Mouse (Mus musculus) midbrain, postnatal 0 days (tissue): ENCODE measurements at regions not wholly inside any gene's neighbourhood (a gene's known extent, or its start where the extent isn't known, plus 50 kb on each side); places are given as distances from the start of the nearest gene placed in this dataset.
"Not testable (repeated sequence)": the region's sequence is repeated elsewhere in the genome, so short reads cannot be mapped to it uniquely, and the experiment has no call there.

ENCODE experiments used
- ATAC-seq: fragments of 200-750 bp; cut with Nextera tagmentation; 2 replicates; pipeline ENCODE4 v1.8.0; 2017; ENCODE audit warnings: moderate number of reproducible peaks, mild to moderate bottlenecking, moderate TSS enrichment, moderate library complexity; ENCODE audit not compliant: low FRiP score
- DNase-seq: peaks from one replicate; pipeline ENCODE4 v3.0.0-alpha.2; 2015; ENCODE audit warnings: low spot score
- H3K27ac ChIP-seq: fragments of 300-500 bp; sonication (generic); 2 replicates; pipeline ENCODE4 v1.5.1; 2014; ENCODE audit warnings: low read depth, mild to moderate bottlenecking, low read length, mixed read lengths
- H3K27me3 ChIP-seq: fragments of 300-500 bp; sonication (generic); 2 replicates; pipeline ENCODE4 v1.6.1; 2014; ENCODE audit warnings: low read length, control low read depth, mixed read lengths; ENCODE audit not compliant: insufficient read depth
- H3K36me3 ChIP-seq: fragments of 300-500 bp; sonication (generic); 2 replicates; pipeline ENCODE4 v1.6.1; 2014; ENCODE audit warnings: low read length, control low read depth, mixed read lengths; ENCODE audit not compliant: insufficient read depth
- H3K4me1 ChIP-seq: fragments of 300-500 bp; sonication (generic); 2 replicates; pipeline ENCODE4 v1.6.1; 2014; ENCODE audit warnings: mild to moderate bottlenecking, control low read depth, antibody characterized with exemption, low read length, mixed read lengths; ENCODE audit not compliant: insufficient read depth
- H3K4me2 ChIP-seq: fragments of 300-500 bp; sonication (generic); 2 replicates; pipeline ENCODE4 v1.6.1; 2014; ENCODE audit warnings: low read depth, mild to moderate bottlenecking, low read length, mixed read lengths; ENCODE audit not compliant: poor library complexity, severe bottlenecking
- H3K4me3 ChIP-seq: fragments of 300-500 bp; sonication (generic); 2 replicates; pipeline ENCODE4 v1.5.1; 2014; ENCODE audit warnings: low read depth, mild to moderate bottlenecking, low read length, moderate library complexity
- H3K9ac ChIP-seq: fragments of 300-500 bp; sonication (generic); replicated peaks from 2 replicates; pipeline ENCODE4 v1.6.1; 2014; ENCODE audit warnings: mild to moderate bottlenecking, low read length, moderate library complexity, mixed read lengths; ENCODE audit not compliant: poor library complexity, severe bottlenecking
- H3K9me3 ChIP-seq: fragments of 300-500 bp; sonication (generic); 2 replicates; pipeline ENCODE4 v1.6.1; 2016; ENCODE audit warnings: low read length, control low read depth
- CTCF ChIP-seq: IDR thresholded peaks from 2 replicates; pipeline ENCODE4 v1.5.1; 2016; ENCODE audit warnings: antibody characterized with exemption, mild to moderate bottlenecking
- WGBS: fragments of 180-500 bp; shearing (Covaris S2); extraction: QIAGEN DNeasy Blood & Tissue Kit; methylation state at CpG from one replicate; pipeline ENCODE4 v1.1.7; 2014; 5-methylcytosine and 5-hydroxymethylcytosine counted together

DNA sequence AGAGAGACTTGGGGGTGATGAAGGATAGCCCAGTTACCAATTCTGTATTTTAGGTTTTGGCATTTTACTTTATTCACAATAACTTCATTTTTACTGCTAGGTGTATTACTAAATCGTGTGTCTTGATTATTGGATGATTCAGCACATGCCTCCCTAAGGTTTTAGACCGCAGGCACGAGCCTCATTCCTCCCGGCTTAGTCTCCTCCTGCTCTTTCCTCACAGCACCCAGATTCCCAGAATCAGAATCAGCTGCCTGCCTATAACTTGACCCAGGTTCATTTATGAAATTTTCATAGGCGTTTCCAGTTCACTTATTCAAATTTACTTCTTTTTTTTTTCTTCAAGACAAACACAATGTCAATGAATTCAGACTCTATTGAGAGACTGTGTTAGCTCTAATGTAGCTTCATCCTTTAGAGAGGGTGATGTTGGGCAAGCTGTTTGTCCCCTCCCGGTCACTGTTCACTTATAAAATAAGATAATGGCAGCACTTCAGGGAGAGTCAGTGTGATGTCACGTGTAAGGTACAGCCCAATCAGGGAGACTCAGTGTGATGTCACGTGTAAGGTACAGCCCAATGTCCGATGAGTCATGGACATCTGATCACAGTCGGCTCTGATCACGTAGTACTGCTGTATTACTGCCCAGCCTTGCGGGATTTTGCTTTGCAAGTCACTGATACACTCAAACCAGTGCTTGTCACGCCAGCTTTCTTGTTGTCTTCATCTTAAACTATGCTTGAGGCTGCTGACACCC, 127.6 kb upstream of the Daam1 start:
- TF ChIP-seq CTCF, result no peak
- 84% methylated on average over 13 of the region's 13 CpGs for WGBS
- ATAC-seq, result no peak

DNA sequence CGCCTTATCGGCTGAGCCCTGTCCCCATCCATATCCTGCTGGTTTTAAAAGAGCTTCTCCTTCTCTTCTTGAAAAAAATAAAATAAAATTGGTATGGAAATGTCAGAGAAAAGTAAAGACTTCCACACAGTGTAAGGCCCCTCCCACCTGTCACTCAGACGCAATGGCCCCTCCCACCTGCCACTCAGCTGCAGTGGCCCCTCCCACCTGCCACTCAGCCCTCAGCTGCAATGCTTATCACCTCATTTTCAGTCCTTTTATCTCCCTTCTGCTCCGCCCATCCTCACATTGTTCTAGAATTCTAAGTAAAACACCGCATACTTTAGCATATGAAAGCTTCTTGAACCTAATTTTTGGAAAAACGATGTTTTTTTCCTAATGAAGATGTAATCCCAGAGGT, 126.4 kb upstream of the Daam1 start:
- no peaks in the 10 kb centered on the region for H3K9me3 ChIP-seq
- H3K36me3 ChIP-seq, result no peaks in the 10 kb centered on the region
- no peaks in the 10 kb centered on the region for H3K4me1 ChIP-seq
- no peak for TF ChIP-seq CTCF
- no peak overlapping the region for H3K27ac ChIP-seq
- H3K27me3 ChIP-seq, result no peaks in the 10 kb centered on the region
- WGBS, result 79% methylated on average over 6 of the region's 6 CpGs
- H3K4me2 ChIP-seq, result no peak overlapping the region
- ATAC-seq, result no peak
- DNase-seq, result no peak
- H3K4me3 ChIP-seq, result no peak overlapping the region
- H3K9ac ChIP-seq, result no peak overlapping the region

More for the DNA sequence above, 127.6 kb upstream of the Daam1 start:
- H3K9me3 ChIP-seq, result no peaks in the 10 kb centered on the region
- no peak overlapping the region for H3K4me3 ChIP-seq
- no peak overlapping the region for H3K9ac ChIP-seq
- no peak for DNase-seq
- H3K27ac ChIP-seq, result no peak overlapping the region
- H3K4me2 ChIP-seq, result no peak overlapping the region
- H3K4me1 ChIP-seq, result no peaks in the 10 kb centered on the region
- H3K36me3 ChIP-seq, result no peaks in the 10 kb centered on the region
- H3K27me3 ChIP-seq, result no peaks in the 10 kb centered on the region

GRCm38 (mm10) chr12:71707727-71708369, 123.0 kb upstream of the Daam1 start:
- DNase-seq, result peak; percentile 72
- Histone ChIP-seq H3K4me1 (no peaks in the 10 kb centered on the region), H3K4me2 (0 out of 2 replicates have a peak overlapping the region, but pooled peaks have one; percentile 32), H3K36me3 (no peaks in the 10 kb centered on the region), H3K27me3 (no peaks in the 10 kb centered on the region), H3K27ac (no peak overlapping the region), H3K4me3 (no peak overlapping the region), H3K9me3 (no peaks in the 10 kb centered on the region), H3K9ac (no peak overlapping the region)
- no peak for ATAC-seq
- TF ChIP-seq CTCF, result peak; percentile 99
- WGBS, result 22% methylated on average over 10 of the region's 10 CpGs

DNA sequence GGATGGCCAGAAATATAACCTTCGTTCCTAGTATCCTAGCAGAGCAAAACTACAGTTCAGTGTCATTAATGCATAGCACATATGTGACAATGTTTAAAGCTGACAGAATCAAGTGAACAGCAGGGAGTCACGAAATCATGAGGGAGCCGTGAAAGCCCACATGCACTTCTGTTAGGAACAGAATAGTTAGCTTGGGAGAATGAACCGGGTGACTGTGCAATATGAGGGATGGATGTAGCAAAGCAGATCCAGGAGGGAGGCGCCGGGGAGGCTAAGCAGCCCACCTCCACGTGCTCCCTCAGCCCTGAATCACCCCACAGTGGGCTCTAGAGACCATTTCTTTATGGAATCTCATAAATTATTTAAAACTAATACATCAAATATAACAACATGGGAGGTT, 116.3 kb upstream of the Daam1 start:
- WGBS, result 58% methylated on average over 7 of the region's 7 CpGs
- DNase-seq, result no peak
- no peaks in the 10 kb centered on the region for H3K4me1 ChIP-seq
- no peak for ATAC-seq
- H3K27me3 ChIP-seq, result no peaks in the 10 kb centered on the region
- no peak overlapping the region for H3K9ac ChIP-seq
- H3K4me3 ChIP-seq, result no peak overlapping the region
- no peak overlapping the region for H3K27ac ChIP-seq
- H3K9me3 ChIP-seq, result no peaks in the 10 kb centered on the region
- no peak for TF ChIP-seq CTCF
- no peak overlapping the region for H3K4me2 ChIP-seq
- no peaks in the 10 kb centered on the region for H3K36me3 ChIP-seq

DNA sequence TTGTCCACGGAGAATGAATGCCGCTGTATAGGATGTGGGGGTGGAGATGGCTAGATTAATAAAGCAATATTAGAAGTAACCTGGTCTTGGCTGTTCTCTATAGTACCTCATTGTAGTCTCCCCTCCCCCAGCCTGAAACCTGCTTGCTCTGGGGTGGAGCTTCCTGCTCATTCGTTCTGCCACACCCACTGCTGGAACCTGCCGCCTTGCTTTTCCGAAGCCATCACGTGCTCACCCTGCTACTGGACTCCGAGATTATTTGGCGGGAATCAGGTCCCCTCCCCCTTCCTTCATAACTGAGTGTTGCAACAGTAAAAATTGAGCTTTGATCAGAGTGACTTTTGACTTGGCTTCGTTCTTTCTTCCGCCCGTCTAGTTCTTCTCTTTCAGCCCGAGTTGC, 112.5 kb upstream of the Daam1 start:
- WGBS, result 79% methylated on average over 12 of the region's 12 CpGs
- H3K36me3 ChIP-seq, H3K4me1 ChIP-seq, H3K4me2 ChIP-seq, DNase-seq, H3K4me3 ChIP-seq, H3K27me3 ChIP-seq, H3K27ac ChIP-seq, H3K9me3 ChIP-seq, H3K9ac ChIP-seq, ATAC-seq: not testable (repeated sequence)

- H3K4me1 ChIP-seq, result no peaks in the 10 kb centered on the region
Observed at GRCm38 (mm10) chr12:71718911-71719310, 112.0 kb upstream of the Daam1 start.

More at GRCm38 (mm10) chr12:71718911-71719310, 112.0 kb upstream of the Daam1 start:
- Histone ChIP-seq H3K9ac (no peak overlapping the region), H3K27me3 (no peaks in the 10 kb centered on the region), H3K36me3 (no peaks in the 10 kb centered on the region), H3K4me3 (no peak overlapping the region), H3K27ac (no peak overlapping the region), H3K4me2 (no peak overlapping the region), H3K9me3 (no peaks in the 10 kb centered on the region)
- DNase-seq (no peak), ATAC-seq (no peak)
- TF ChIP-seq CTCF, result no peak
- WGBS, result 83% methylated on average over 7 of the region's 7 CpGs
